Mouse (Mus musculus) macrophage (primary cell): ENCODE results near the gene Gm49361. TPM values are rescaled to one million over a fixed set of nuclear protein-coding genes. Genes with fewer than 3 reads are reported as not detected.
"Not testable (repeated sequence)": the region's sequence is repeated elsewhere in the genome, so short reads cannot be mapped to it uniquely, and the experiment has no call there.

Source experiments
- H3K27ac ChIP-seq: fragments of 350-480 bp; formaldehyde crosslinking; 2 replicates; pipeline ENCODE4 v1.9.0; 2021
- H3K36me3 ChIP-seq: fragments of 350-480 bp; formaldehyde crosslinking; 2 replicates; pipeline ENCODE4 v1.9.0; 2021; ENCODE audit errors: inconsistent target
- H3K4me3 ChIP-seq: fragments of 350-480 bp; formaldehyde crosslinking; 2 replicates; pipeline ENCODE4 v1.9.0; 2021; ENCODE audit errors: inconsistent target
- H3K79me2 ChIP-seq: fragments of 350-480 bp; formaldehyde crosslinking; 2 replicates; pipeline ENCODE4 v1.9.0; 2021; ENCODE audit errors: inconsistent target
- WGBS: methylation state at CpG from one replicate; pipeline ENCODE4 v1.1.7; 2026; ENCODE audit warnings: inconsistent platforms; ENCODE audit not compliant: missing documents; 5-methylcytosine and 5-hydroxymethylcytosine counted together
- polyA plus RNA-seq: library from polyadenylated mRNA; stranded (reverse); fragments of 250-400 nt; gene quantifications from 3 replicates; pipeline ENCODE4 v1.2.4, GENCODE M21; 2018; ENCODE audit warnings: inconsistent platforms

Gene Gm49361
- polyA plus RNA-seq, 1 experiment from 2014 or later: not detected

GRCm38 (mm10) chr14:57690681-57691080, 55.2 kb downstream of the Gm49361 start:
- Histone ChIP-seq H3K27ac (no peak overlapping the region), H3K79me2 (no peaks in the 10 kb centered on the region), H3K4me3 (no peak overlapping the region), H3K36me3 (peaks cover 38% of the 10 kb centered on the region)
- 96% methylated on average over 8 of the region's 8 CpGs for WGBS

- WGBS: 100% methylated on average over 6 of the region's 7 CpGs
- not testable (repeated sequence) for H3K79me2 ChIP-seq
Measured at GRCm38 (mm10) chr14:57688066-57688465, 57.8 kb downstream of the Gm49361 start.

GRCm38 (mm10) chr14:57687441-57687840, 58.5 kb downstream of the Gm49361 start:
- H3K79me2 ChIP-seq: no peaks in the 10 kb centered on the region
- no peak overlapping the region for H3K27ac ChIP-seq
- peaks cover 16% of the 10 kb centered on the region; the same call in 1 of the 2 replicates for H3K36me3 ChIP-seq
- H3K4me3 ChIP-seq: no peak overlapping the region
- 96% methylated on average over 5 of the region's 5 CpGs for WGBS

More at GRCm38 (mm10) chr14:57688066-57688465, 57.8 kb downstream of the Gm49361 start:
- not testable (repeated sequence) for H3K27ac ChIP-seq, H3K4me3 ChIP-seq
- peaks cover 16% of the 10 kb centered on the region; the same call in 1 of the 2 replicates for H3K36me3 ChIP-seq

- 87% methylated on average over 6 of the region's 6 CpGs for WGBS
Measured at GRCm38 (mm10) chr14:57686647-57687046, 59.3 kb downstream of the Gm49361 start.

GRCm38 (mm10) chr14:57684579-57684978, 61.3 kb downstream of the Gm49361 start:
- H3K27ac ChIP-seq: no peak overlapping the region
- H3K4me3 ChIP-seq: no peak overlapping the region
- H3K36me3 ChIP-seq: no peaks in the 10 kb centered on the region
- 0% methylated on average over 1 of the region's 1 CpGs for WGBS
- no peaks in the 10 kb centered on the region for H3K79me2 ChIP-seq

More at GRCm38 (mm10) chr14:57686647-57687046, 59.3 kb downstream of the Gm49361 start:
- Histone ChIP-seq H3K79me2 (no peaks in the 10 kb centered on the region), H3K27ac (no peak overlapping the region), H3K4me3 (no peak overlapping the region), H3K36me3 (peaks cover 12% of the 10 kb centered on the region; the same call in 1 of the 2 replicates)

GRCm38 (mm10) chr14:57682751-57683150, 63.2 kb downstream of the Gm49361 start:
- no peak overlapping the region for H3K4me3 ChIP-seq
- no peaks in the 10 kb centered on the region for H3K36me3 ChIP-seq
- H3K27ac ChIP-seq: no peak overlapping the region
- WGBS: 97% methylated on average over 4 of the region's 4 CpGs
- no peaks in the 10 kb centered on the region for H3K79me2 ChIP-seq

GRCm38 (mm10) chr14:57679958-57680535, 65.9 kb downstream of the Gm49361 start:
- Histone ChIP-seq H3K27ac (no peak overlapping the region), H3K36me3 (no peaks in the 10 kb centered on the region), H3K79me2 (no peaks in the 10 kb centered on the region), H3K4me3 (no peak overlapping the region)
- 19% methylated on average over 4 of the region's 5 CpGs for WGBS

GRCm38 (mm10) chr14:57679523-57679922, 66.4 kb downstream of the Gm49361 start:
- WGBS: 36% methylated on average over 1 of the region's 1 CpGs
- Histone ChIP-seq H3K27ac (no peak overlapping the region), H3K36me3 (no peaks in the 10 kb centered on the region), H3K79me2 (no peaks in the 10 kb centered on the region), H3K4me3 (no peak overlapping the region)

- no peak overlapping the region for H3K4me3 ChIP-seq
- no peak overlapping the region for H3K27ac ChIP-seq
- WGBS: 78% methylated on average over 2 of the region's 2 CpGs
- H3K79me2 ChIP-seq: no peaks in the 10 kb centered on the region
- no peaks in the 10 kb centered on the region for H3K36me3 ChIP-seq
Measured at GRCm38 (mm10) chr14:57675481-57675880, 70.4 kb downstream of the Gm49361 start.

- Histone ChIP-seq H3K36me3 (no peaks in the 10 kb centered on the region), H3K4me3 (peak overlapping the region; percentile 77), H3K79me2 (peaks cover 53% of the 10 kb centered on the region), H3K27ac (peak overlapping the region; percentile 55)
- WGBS: 0% methylated on average over 10 of the region's 10 CpGs
Measured at GRCm38 (mm10) chr14:57665628-57665950, 80.3 kb downstream of the Gm49361 start.

GRCm38 (mm10) chr14:57664822-57665627, 80.9 kb downstream of the Gm49361 start, which contains the start of gene Xpo4:
Xpo4 (minus strand) TSS chr14:57665430.
- WGBS: 2% methylated on average over 66 of the region's 80 CpGs
- H3K27ac ChIP-seq: peak within 1 kb of the TSS; percentile 69
- no peaks in the 10 kb centered on the region for H3K36me3 ChIP-seq
- peak within 1 kb of the TSS; percentile 99 for H3K4me3 ChIP-seq
- peaks cover 58% of the 10 kb centered on the region for H3K79me2 ChIP-seq

- WGBS: 0% methylated on average over 19 of the region's 19 CpGs
- Histone ChIP-seq H3K4me3 (peak overlapping the region; percentile 99), H3K36me3 (no peaks in the 10 kb centered on the region), H3K79me2 (peaks cover 65% of the 10 kb centered on the region), H3K27ac (peak overlapping the region; percentile 69)
Measured at GRCm38 (mm10) chr14:57664311-57664821, 81.5 kb downstream of the Gm49361 start.

GRCm38 (mm10) chr14:57663630-57664029, 82.3 kb downstream of the Gm49361 start:
- 50% methylated on average over 1 of the region's 1 CpGs for WGBS

GRCm38 (mm10) chr14:57658301-57658700, 87.6 kb downstream of the Gm49361 start:
- WGBS: 98% methylated on average over 4 of the region's 4 CpGs
- Histone ChIP-seq H3K4me3 (no peak overlapping the region), H3K79me2 (peaks cover 99% of the 10 kb centered on the region), H3K36me3 (no peaks in the 10 kb centered on the region), H3K27ac (no peak overlapping the region)

More at GRCm38 (mm10) chr14:57663630-57664029, 82.3 kb downstream of the Gm49361 start:
- Histone ChIP-seq H3K4me3 (peak overlapping the region; percentile 99), H3K27ac (no peak overlapping the region), H3K79me2 (peaks cover 72% of the 10 kb centered on the region), H3K36me3 (no peaks in the 10 kb centered on the region)

- no peaks in the 10 kb centered on the region for H3K36me3 ChIP-seq
- WGBS: no CpG with 5 or more reads among the region's 2 CpGs
- H3K27ac ChIP-seq: no peak overlapping the region
- no peak overlapping the region for H3K4me3 ChIP-seq
- H3K79me2 ChIP-seq: peaks cover 99% of the 10 kb centered on the region
Measured at GRCm38 (mm10) chr14:57657500-57657899, 88.4 kb downstream of the Gm49361 start.
